Mouse (Mus musculus): ENCODE results near the gene Fbxo46.
"Not testable (repeated sequence)": the region's sequence is repeated elsewhere in the genome, so short reads cannot be mapped to it uniquely, and the experiment has no call there.

Fbxo46 gene

GRCm38 (mm10) chr7:19130657-19131056 lies 11.0 kb downstream of the Fbxo46 start:
- DNase-seq (ENCODE audit: extremely low spot score, low spot score): no peak

GRCm38 (mm10) chr7:19131324-19131848 lies 11.7 kb downstream of the Fbxo46 start:
- peak; percentile 97 for DNase-seq (ENCODE audit: extremely low spot score, low spot score)

- no peak for DNase-seq (ENCODE audit: extremely low spot score, low spot score)
Observed at GRCm38 (mm10) chr7:19136168-19136567, 16.5 kb downstream of the Fbxo46 start.

- no peak for DNase-seq (ENCODE audit: extremely low spot score, low spot score)
Observed at GRCm38 (mm10) chr7:19136673-19137334, 17.1 kb downstream of the Fbxo46 start.

- DNase-seq (ENCODE audit: extremely low spot score, low spot score): no peak
Observed at GRCm38 (mm10) chr7:19137380-19137779, 17.7 kb downstream of the Fbxo46 start.

- no peak for DNase-seq (ENCODE audit: extremely low spot score, low spot score)
Observed at GRCm38 (mm10) chr7:19146793-19147192, 27.1 kb downstream of the Fbxo46 start.

GRCm38 (mm10) chr7:19147497-19148045 lies 27.9 kb downstream of the Fbxo46 start:
- no peak for DNase-seq (ENCODE audit: extremely low spot score, low spot score)

- DNase-seq (ENCODE audit: extremely low spot score, low spot score): no peak
Observed at GRCm38 (mm10) chr7:19148180-19148874, 28.7 kb downstream of the Fbxo46 start.

- DNase-seq (ENCODE audit: extremely low spot score, low spot score): peak; percentile 94
Observed at GRCm38 (mm10) chr7:19148875-19149541, 29.3 kb downstream of the Fbxo46 start, which contains the start of gene Qpctl. Gene Qpctl (minus strand): TSS chr7:19149291.

- DNase-seq (ENCODE audit: extremely low spot score, low spot score): peak; percentile 100
Observed at GRCm38 (mm10) chr7:19149626-19150025, 30.0 kb downstream of the Fbxo46 start, which contains the start of gene Snrpd2. Gene Snrpd2 (plus strand): TSS chr7:19149722.

- not testable (repeated sequence) for DNase-seq (ENCODE audit: extremely low spot score, low spot score)
Observed at GRCm38 (mm10) chr7:19151121-19151520, 31.5 kb downstream of the Fbxo46 start.

- DNase-seq (ENCODE audit: extremely low spot score, low spot score): no peak
Observed at GRCm38 (mm10) chr7:19154796-19155195, 35.1 kb downstream of the Fbxo46 start.

- DNase-seq (ENCODE audit: extremely low spot score, low spot score): no peak
Observed at GRCm38 (mm10) chr7:19155825-19156475, 36.3 kb downstream of the Fbxo46 start.

- peak; percentile 96 for DNase-seq (ENCODE audit: extremely low spot score, low spot score)
Observed at GRCm38 (mm10) chr7:19157160-19157800, 37.6 kb downstream of the Fbxo46 start.

GRCm38 (mm10) chr7:19158601-19159000 lies 38.9 kb downstream of the Fbxo46 start:
- no peak for DNase-seq (ENCODE audit: extremely low spot score, low spot score)

GRCm38 (mm10) chr7:19159411-19159810 lies 39.8 kb downstream of the Fbxo46 start:
- DNase-seq (ENCODE audit: extremely low spot score, low spot score): no peak

- DNase-seq (ENCODE audit: extremely low spot score, low spot score): peak; percentile 55
Observed at GRCm38 (mm10) chr7:19160115-19160514, 40.5 kb downstream of the Fbxo46 start.

GRCm38 (mm10) chr7:19162928-19163327 lies 43.3 kb downstream of the Fbxo46 start:
- no peak for DNase-seq (ENCODE audit: extremely low spot score, low spot score)

- DNase-seq (ENCODE audit: extremely low spot score, low spot score): no peak
Observed at GRCm38 (mm10) chr7:19163752-19164151, 44.1 kb downstream of the Fbxo46 start.

- no peak for DNase-seq (ENCODE audit: extremely low spot score, low spot score)
Observed at GRCm38 (mm10) chr7:19164189-19164588, 44.5 kb downstream of the Fbxo46 start.

GRCm38 (mm10) chr7:19164978-19165377 lies 45.3 kb downstream of the Fbxo46 start:
- DNase-seq (ENCODE audit: extremely low spot score, low spot score): no peak
